Mouse (Mus musculus) common myeloid progenitor, adult 5-6 weeks (primary cell): ENCODE measurements around the gene Arntl. TPM values are rescaled to one million over a fixed set of nuclear protein-coding genes. Genes with fewer than 3 reads are reported as not detected.

ENCODE experiments used
- ATAC-seq: replicated peaks from 2 replicates; pipeline ENCODE4 v1.8.0; 2016; ENCODE audit warnings: low read depth, mild to moderate bottlenecking, moderate TSS enrichment, inconsistent platforms; ENCODE audit not compliant: poor library complexity, severe bottlenecking
- total RNA-seq: library from RNA; stranded (forward); fragments of 200-1000, 187-1606 nt; gene quantifications from 2 replicates; pipeline ENCODE4 v1.2.3, GENCODE M21; 2017

Gene Arntl
- total RNA-seq = 6.4 and 9.0 TPM in 2 replicates

DNA sequence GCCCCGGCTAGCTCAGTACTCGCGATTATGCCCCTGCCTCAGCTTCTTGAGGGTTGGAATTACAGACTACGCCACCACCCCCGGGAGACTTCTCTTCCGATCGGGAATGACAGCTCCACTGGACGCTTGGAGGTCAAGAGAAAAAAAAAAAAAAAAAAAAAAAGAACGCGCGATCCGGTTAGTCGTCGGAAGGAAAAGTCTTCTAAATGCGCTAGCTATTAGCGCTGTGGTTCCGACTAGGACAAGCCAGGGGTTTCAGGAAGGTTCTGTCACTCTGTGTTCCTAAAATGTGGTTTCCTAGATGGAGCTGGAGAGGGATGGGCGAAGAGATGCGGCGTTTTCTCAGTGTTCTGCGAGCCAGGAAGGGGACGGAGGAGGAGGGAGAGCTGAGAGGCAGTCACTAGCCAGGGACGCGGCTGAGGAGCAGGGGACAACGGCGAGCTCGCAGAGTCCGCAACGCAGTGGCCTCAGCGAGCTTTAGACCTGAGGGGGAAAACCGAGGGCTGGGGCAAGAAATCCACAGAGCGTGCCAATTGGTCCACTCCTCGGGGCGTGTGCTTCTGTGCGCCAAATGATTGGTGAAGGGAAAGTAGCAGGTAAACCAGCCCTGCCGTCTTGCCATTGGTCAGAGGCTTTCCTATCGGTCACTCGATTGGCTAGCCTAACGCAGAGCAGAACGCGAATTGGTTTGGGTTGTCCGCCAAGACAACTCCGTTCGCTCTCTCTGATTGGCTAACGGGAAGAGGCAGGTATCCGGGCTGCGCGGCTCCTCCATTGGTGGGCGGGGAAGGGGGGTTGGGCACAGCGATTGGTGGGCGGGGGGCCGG is at the start of gene Arntl:
Arntl (plus strand) TSS at position 822 of the 827 bp plus-strand sequence.
- ATAC-seq = peak; percentile 94

GRCm38 (mm10) chr7:113161077-113161698 is 46.1 kb upstream of the Arntl start:
- ATAC-seq = no peak

GRCm38 (mm10) chr7:113164719-113165118 is 42.5 kb upstream of the Arntl start:
- no peak for ATAC-seq

- peak; percentile 93 for ATAC-seq
Observed at GRCm38 (mm10) chr7:113167092-113167491, 40.2 kb upstream of the Arntl start.

DNA sequence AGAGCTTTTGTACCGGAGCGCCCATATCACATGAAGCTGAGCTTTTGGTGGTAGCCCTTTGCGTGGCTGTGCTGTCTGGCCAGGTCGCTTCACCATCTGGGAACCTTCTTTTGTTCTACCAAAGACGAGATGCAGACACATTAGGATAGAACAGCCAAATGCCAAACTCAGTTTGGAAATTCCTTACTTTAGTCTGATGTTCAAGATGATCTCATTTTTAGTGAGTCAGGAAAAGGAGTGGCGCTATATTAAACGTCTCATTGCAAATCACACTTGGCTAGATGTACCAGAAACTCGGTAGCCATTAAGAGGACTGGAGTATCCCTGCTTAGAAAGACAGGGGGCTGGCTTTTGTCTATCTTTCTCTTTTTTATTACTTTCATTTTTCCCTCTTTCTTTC is 38.7 kb upstream of the Arntl start:
- no peak for ATAC-seq

GRCm38 (mm10) chr7:113172425-113172824 is 34.8 kb upstream of the Arntl start:
- ATAC-seq = no peak

DNA sequence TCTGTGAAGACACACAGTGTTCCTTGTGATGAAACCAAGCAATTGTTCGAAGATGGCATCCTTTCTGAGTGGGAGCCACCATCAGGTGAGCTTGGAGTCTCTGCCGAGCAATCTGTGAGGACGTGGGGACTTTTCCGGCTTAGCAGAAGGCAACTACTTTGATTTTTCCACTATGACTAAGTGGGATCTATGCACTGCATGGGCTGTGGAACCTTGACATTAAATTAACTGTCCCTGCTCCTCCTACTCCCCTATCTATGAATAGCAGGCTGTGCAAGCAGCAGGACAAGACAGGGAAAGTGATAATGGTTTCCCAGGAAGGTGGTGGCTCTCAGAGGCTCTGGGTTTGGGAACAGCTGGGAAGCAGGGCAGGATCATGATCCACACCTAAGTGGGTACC is 31.8 kb upstream of the Arntl start:
- ATAC-seq = no peak

DNA sequence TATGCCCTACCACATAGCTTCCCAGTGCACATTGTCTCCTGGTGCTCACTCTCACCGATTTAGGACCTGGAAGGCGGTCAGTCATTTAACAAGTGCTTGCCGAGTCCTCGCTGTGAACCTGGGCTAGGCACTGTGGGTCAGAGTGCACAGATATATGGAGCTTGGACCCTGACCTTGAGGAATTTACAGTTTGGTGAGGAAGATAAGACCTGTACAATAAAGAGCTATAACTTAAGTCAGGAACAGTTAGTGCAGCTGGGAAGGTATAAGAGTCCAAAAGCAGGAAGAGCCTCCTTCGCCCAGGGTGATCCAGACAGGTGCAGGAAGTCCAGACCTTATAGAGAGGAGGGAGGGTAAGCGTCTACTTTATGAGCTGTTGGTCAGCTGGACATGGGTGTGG is 29.2 kb upstream of the Arntl start:
- ATAC-seq = no peak

DNA sequence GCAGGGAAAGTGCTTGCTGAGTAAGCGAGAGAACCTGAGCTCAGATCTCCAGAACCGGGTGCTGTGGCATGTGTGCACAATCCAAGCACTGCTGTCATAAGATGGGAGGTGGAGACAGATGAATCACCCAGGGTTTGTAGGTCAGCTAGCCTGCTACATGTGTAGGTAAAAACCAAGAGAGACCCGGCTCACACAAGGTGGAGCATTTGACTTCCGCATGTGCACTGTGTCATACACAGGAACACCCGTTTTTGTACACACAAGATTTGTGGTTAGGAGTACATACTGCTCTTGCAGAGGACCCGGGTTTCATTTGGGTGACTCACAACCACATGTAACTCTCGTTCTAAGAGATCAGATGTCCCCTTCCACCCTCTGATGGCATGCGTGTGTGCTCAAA is 23.5 kb upstream of the Arntl start:
- ATAC-seq = no peak

DNA sequence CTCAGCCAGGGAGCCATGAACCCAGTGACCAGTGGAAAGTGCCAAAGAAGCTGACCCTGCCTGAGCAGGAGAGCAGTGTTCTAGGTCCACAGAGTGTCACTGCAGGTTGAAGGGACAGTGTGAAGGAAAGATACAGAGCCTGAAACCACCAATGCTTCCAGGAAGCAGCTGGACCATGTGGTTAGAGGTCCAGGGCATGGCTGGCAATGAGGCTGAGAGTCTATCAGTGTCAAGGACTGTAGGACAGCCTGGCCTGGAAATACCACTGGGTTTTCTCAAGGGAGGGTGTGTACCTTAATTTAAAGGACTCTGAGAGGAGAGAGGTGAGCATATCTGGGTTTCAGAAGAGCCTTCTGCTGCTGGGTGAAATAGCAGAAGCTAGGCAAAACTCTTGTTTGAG is 22.2 kb upstream of the Arntl start:
- 0 out of 2 replicates have a peak, but pooled peaks have one; percentile 18 for ATAC-seq

GRCm38 (mm10) chr7:113186041-113186800 is 21.0 kb upstream of the Arntl start:
- no peak for ATAC-seq

DNA sequence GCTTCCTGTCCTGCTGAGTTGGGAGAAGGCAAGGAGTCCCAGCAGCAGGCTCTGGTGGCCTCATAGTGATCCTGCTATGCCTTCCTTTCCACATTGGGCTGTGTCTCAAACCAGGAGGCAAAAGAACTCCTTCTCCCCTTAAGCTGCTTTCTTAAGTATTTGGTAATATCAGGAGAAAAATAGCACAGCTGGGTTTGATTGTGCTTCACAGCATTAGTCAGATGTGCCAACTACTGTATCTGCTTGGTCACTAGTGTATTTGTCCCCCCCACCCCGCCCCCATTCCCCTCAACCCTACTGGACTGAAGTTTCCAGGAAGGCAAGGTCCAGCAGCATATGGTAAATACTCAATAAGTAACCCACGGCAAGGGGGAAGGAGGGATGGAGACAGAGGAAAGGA is 19.2 kb upstream of the Arntl start:
- ATAC-seq = no peak

- no peak for ATAC-seq
Observed at GRCm38 (mm10) chr7:113188566-113188965, 18.7 kb upstream of the Arntl start.

DNA sequence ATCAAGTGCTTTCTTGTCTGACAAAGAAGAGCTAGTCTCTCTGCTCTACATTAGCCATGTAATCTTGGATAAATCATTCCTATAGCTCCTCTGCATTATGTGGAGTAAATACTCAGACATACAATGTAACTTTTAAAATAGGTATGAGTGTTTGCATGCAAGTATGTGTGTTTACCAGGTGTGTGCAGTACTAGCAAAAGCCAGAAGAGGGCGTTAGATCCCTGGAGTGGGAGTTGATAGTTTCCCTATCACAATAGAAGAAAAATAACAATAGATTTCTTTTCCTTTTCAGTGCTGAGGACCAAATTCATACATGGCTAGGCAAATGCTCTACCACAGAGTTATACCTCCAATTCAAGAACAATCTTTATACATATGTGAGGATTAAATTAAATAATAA is 15.5 kb upstream of the Arntl start:
- no peak for ATAC-seq

DNA sequence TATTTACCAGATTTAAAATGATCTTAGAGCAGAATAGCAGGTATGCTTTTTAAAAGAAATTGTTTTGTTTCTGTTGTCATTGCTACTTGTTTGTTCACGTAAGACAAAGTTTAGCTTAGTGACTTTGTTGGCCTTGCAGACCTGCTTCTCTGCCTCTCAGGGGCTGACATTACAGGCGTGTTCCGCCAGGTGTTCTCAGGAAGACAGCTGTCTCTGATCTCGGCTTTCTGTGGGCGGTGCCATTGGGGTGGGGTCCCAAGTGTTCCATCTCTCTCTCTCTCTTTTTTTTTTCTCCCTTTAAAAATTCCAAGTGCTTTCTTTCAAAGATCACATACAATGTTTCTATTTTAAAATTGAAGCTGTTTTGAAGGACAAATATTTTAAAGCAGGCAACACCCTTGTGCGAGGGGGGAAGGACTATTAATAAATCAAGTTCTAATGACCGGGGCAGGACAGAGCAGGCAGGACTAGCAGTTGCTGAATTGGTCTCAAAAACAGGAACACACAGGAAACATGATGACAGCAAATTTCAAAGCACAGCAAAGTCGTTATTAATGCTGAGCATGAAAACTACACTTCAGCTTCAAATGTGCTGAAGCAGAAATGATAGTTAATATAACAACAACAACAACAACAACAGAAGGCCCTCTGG is 14.4 kb upstream of the Arntl start:
- ATAC-seq = no peak

- no peak for ATAC-seq
Observed at GRCm38 (mm10) chr7:113193872-113194271, 13.4 kb upstream of the Arntl start.

DNA sequence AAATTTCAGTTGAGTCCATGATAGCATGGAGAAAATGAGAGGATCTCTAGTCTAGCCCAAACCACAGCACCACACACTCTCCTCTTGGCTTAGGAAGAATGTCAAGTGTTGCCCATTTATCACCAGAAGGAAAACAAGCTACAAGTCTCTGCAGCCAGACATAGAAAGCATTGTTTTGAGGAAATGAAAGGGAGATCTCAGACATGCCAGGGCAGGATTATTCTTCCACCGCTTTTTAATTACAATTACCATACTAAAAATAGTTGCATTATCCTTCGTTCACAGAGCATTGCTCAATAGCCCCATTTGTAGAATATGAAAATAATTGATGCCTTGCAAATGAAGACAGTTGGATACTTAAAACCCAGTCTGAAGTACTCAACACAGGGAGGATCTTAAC is 12.0 kb upstream of the Arntl start:
- ATAC-seq = no peak

DNA sequence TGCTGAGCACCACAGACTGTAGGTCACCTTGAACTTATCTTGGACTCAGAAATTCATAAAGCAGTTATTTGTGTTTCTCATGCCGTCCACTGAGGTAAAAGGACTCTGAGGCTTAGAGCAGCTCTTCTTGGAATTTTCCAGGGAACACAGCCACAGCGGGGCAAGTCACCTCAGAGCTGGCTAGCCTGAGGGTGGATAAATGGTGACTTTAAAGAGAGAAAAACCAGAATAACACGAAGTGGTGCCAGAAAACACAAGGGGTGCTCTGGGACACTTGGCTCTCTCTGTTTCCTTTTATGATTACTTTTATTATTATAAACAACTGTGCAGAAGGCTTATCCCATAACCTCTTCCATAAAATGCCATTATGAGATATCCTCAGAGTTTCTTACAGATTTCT is 11.1 kb upstream of the Arntl start:
- no peak for ATAC-seq

DNA sequence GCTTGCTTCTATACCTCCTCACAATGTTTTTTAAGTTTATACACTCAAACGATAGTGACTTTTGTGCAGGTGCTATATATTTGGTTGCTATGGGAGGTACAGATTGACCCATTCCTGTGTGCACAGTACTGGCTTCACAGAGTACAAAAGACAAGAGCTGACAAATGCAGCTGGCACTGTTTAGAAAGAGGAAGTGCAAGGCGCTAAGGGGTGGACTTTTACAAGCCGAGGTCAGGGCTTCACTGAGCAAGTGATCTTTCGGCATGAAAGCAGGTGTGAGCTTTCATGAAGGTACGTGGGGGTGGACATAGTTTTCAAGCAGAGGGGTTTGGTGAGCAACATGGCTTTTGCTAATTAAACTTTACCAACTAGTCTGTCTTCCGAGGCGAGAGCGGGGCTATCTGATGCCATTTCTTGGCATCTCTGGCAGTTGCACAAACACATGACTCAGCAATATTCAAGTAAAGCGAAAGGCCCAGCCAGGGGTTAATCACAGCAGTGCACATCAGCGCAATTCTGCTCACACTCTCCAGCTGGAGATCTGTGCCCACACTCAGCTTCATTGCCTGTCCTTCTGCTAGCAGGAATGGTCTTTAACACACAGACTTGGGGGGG is 10.0 kb upstream of the Arntl start:
- peak; percentile 90 for ATAC-seq

GRCm38 (mm10) chr7:113201584-113201983 is 5.7 kb upstream of the Arntl start:
- ATAC-seq = no peak
